In genomic region chr16:8667814-8668213, GRCm38 (mm10) we compare ENCODE assay signal across 12 mouse cellular contexts. TPM values are rescaled to one million over a fixed set of nuclear protein-coding genes. Genes with fewer than 3 reads are reported as not detected.
DNase-seq lines count a peak whose midpoint lies in the region; ATAC-seq lines count a peak whose summit lies in the region.
"Had no signal": no experiment of that assay in that cellular context is flagged by ENCODE, and none has a peak within 500 bp of the region (broad histone marks: within the 10 kb centered on the region; RNA-seq: fewer than 3 reads in every experiment).

No protein-coding gene starts in this region.

- no peak overlapping the region for H3K9ac ChIP-seq in hindbrain, embryonic 14.5 days
- no peak overlapping the region for H3K9ac ChIP-seq in neural tube, embryonic 15.5 days (replicated peaks)

- DNase-seq in adrenal gland, adult 2 months, result peak; percentile 40
- no peak for DNase-seq in adrenal gland, postnatal 36 days
- peak; percentile 30 for DNase-seq in lung, postnatal 36 days
- no peak for DNase-seq in lung, postnatal 25 days (ENCODE audit: low spot score)
- no peak for DNase-seq in hindbrain, embryonic 14.5 days (ENCODE audit: low spot score)
- DNase-seq in right cerebral cortex, postnatal 36 days (ENCODE audit: low spot score in 2 of 2), result no peak
- no peak for DNase-seq in adrenal gland, adult 18-20 months (ENCODE audit: low spot score in 2 of 2)
- DNase-seq: thymus, adult 2 months had no signal

- ATAC-seq in hindbrain, embryonic 14.5 days (ENCODE audit: low FRiP score), result no peak
- ATAC-seq in neural tube, embryonic 15.5 days (ENCODE audit: low FRiP score), result no peak

- H3K4me2 ChIP-seq in hindbrain, embryonic 14.5 days (replicated peaks), result peak overlapping the region; percentile 90; the same call in 1 of the 2 replicates
- peak overlapping the region; percentile 88 for H3K4me2 ChIP-seq in neural tube, embryonic 15.5 days

- H3K27me3 ChIP-seq in hindbrain, embryonic 14.5 days (ENCODE audit: control insufficient read depth, insufficient read depth, low read length), result no peaks in the 10 kb centered on the region
- no peaks in the 10 kb centered on the region for H3K27me3 ChIP-seq in neural tube, embryonic 15.5 days (replicated peaks)

- no peaks in the 10 kb centered on the region for H3K9me3 ChIP-seq in hindbrain, embryonic 14.5 days (ENCODE audit: control insufficient read depth, low read length)
- H3K9me3 ChIP-seq in neural tube, embryonic 15.5 days (replicated peaks), result no peaks in the 10 kb centered on the region

- H3K4me1 ChIP-seq in hindbrain, embryonic 14.5 days (replicated peaks; ENCODE audit: control insufficient read depth, insufficient read depth, low read length), result peaks cover 50% of the 10 kb centered on the region
- peaks cover 86% of the 10 kb centered on the region for H3K4me1 ChIP-seq in neural tube, embryonic 15.5 days

- no peak overlapping the region for H3K27ac ChIP-seq in hindbrain, embryonic 14.5 days
- no peak overlapping the region for H3K27ac ChIP-seq in neural tube, embryonic 15.5 days (replicated peaks)

- WGBS in hindbrain, embryonic 14.5 days, result 60% methylated on average over 4 of the region's 4 CpGs
- WGBS in neural tube, embryonic 15.5 days, result 69% methylated on average over 4 of the region's 4 CpGs

- peaks cover 15% of the 10 kb centered on the region for H3K36me3 ChIP-seq in hindbrain, embryonic 14.5 days (replicated peaks; ENCODE audit: control insufficient read depth, insufficient read depth)
- peaks cover under 1% of the 10 kb centered on the region for H3K36me3 ChIP-seq in neural tube, embryonic 15.5 days

- H3K4me3 ChIP-seq in hindbrain, embryonic 14.5 days (replicated peaks; ENCODE audit: low read length), result no peak overlapping the region
- no peak overlapping the region for H3K4me3 ChIP-seq in neural tube, embryonic 15.5 days (replicated peaks)

RNA-seq across cellular contexts. Expression of gene Carhsp1, which starts 4.1 kb away (rescaled TPM):
- 100 to 1,000 TPM in 1 of 2 experiments, 10 to 100 TPM in 1; 52.0 to 120 TPM for total RNA-seq in adrenal gland, adult 2 months (2021)
- 233 and 404 TPM in 2 replicates for polyA plus RNA-seq in adrenal gland, adult 2 months (2012; rRNA removed)
- total RNA-seq in adrenal gland, postnatal 36 days (2021), result 100 to 1,000 TPM in 1 of 2 experiments, 10 to 100 TPM in 1; 50.0 to 107 TPM
- 57.0 and 58.8 TPM in 2 replicates for polyA plus RNA-seq in hindbrain, embryonic 14.5 days (2014; fragmentation: Nextera tagmentation; extraction: Ambion mirVana)
- 141 and 152 TPM in 2 replicates for polyA plus RNA-seq in neural tube, embryonic 15.5 days (2015; fragmentation: Nextera tagmentation; extraction: Ambion mirVana)
- total RNA-seq in adrenal gland, adult 18-20 months (2021), result 100 to 1,000 TPM in 1 of 2 experiments, 10 to 100 TPM in 1; 61.8 to 134 TPM

RNA-seq across cellular contexts. Expression of gene Gm5767, which starts 12.8 kb away (rescaled TPM):
- total RNA-seq in adrenal gland, adult 2 months (2021), result not detected
- polyA plus RNA-seq in adrenal gland, adult 2 months (2012; rRNA removed), result 0.25 and 0.29 TPM in 2 replicates
- total RNA-seq in adrenal gland, postnatal 36 days (2021), result not detected
- 0.35 TPM in 1 of 2 replicates, not detected in the other for polyA plus RNA-seq in hindbrain, embryonic 14.5 days (2014; fragmentation: Nextera tagmentation; extraction: Ambion mirVana)
- not detected in 2 replicates for polyA plus RNA-seq in neural tube, embryonic 15.5 days (2015; fragmentation: Nextera tagmentation; extraction: Ambion mirVana)
- total RNA-seq in adrenal gland, adult 18-20 months (2021), result not detected
- total RNA-seq: heart, postnatal 36 days had no signal
- polyA plus RNA-seq: cortical plate, adult 2 months; limb, embryonic 11.5 days had no signal

RNA-seq across cellular contexts. Expression of gene Tmem186, which starts 30.3 kb away (rescaled TPM):
- total RNA-seq in adrenal gland, adult 2 months (2021), result 10 to 100 TPM; 15.3 to 22.1 TPM
- 15.6 and 16.2 TPM in 2 replicates for polyA plus RNA-seq in adrenal gland, adult 2 months (2012; rRNA removed)
- total RNA-seq in adrenal gland, postnatal 36 days (2021), result 10 to 100 TPM; 17.1 to 21.1 TPM
- 15.1 and 15.3 TPM in 2 replicates for polyA plus RNA-seq in hindbrain, embryonic 14.5 days (2014; fragmentation: Nextera tagmentation; extraction: Ambion mirVana)
- polyA plus RNA-seq in neural tube, embryonic 15.5 days (2015; fragmentation: Nextera tagmentation; extraction: Ambion mirVana), result 20.0 and 22.0 TPM in 2 replicates
- total RNA-seq in adrenal gland, adult 18-20 months (2021), result 10 to 100 TPM; 16.5 to 20.2 TPM

RNA-seq across cellular contexts. Expression of gene Pmm2, which starts 30.3 kb away (rescaled TPM):
- 10 to 100 TPM; 48.1 to 53.8 TPM for total RNA-seq in adrenal gland, adult 2 months (2021)
- polyA plus RNA-seq in adrenal gland, adult 2 months (2012; rRNA removed), result 54.1 and 75.1 TPM in 2 replicates
- 10 to 100 TPM; 44.2 to 50.2 TPM for total RNA-seq in adrenal gland, postnatal 36 days (2021)
- 31.7 and 37.0 TPM in 2 replicates for polyA plus RNA-seq in hindbrain, embryonic 14.5 days (2014; fragmentation: Nextera tagmentation; extraction: Ambion mirVana)
- polyA plus RNA-seq in neural tube, embryonic 15.5 days (2015; fragmentation: Nextera tagmentation; extraction: Ambion mirVana), result 38.2 and 44.6 TPM in 2 replicates
- total RNA-seq in adrenal gland, adult 18-20 months (2021), result 10 to 100 TPM; 57.0 to 57.3 TPM

Comparison
In these comparisons a context has a peak if more than half of its experiments do, and no peak if none do; other contexts are left out.
1. DNase-seq: peak in adrenal gland, adult 2 months (single experiment) and lung, postnatal 36 days (single experiment); none in adrenal gland, postnatal 36 days (0 of 2), lung, postnatal 25 days (single experiment), hindbrain, embryonic 14.5 days (single experiment), right cerebral cortex, postnatal 36 days (0 of 2) and adrenal gland, adult 18-20 months (0 of 2).